Mouse (Mus musculus): ENCODE data around the gene AC140267.1. TPM values are rescaled to one million over a fixed set of nuclear protein-coding genes. Genes with fewer than 3 reads are reported as not detected.

AC140267.1 gene
- not detected in 2 replicates for polyA plus RNA-seq (2016; fragmentation: Nextera tagmentation; extraction: Ambion mirVana)

- no peak for ATAC-seq (ENCODE audit: low FRiP score)
- H3K9me3 ChIP-seq (replicated peaks) = no peaks in the 10 kb centered on the region
- peak within 1 kb of the TSS; percentile 89 for H3K4me3 ChIP-seq
- 0 out of 2 replicates have a peak within 1 kb of the TSS, but pooled peaks have one; percentile 76 for H3K27ac ChIP-seq
- H3K27me3 ChIP-seq = no peaks in the 10 kb centered on the region
- 92% methylated on average over 9 of the region's 9 CpGs for WGBS
- H3K36me3 ChIP-seq = peaks cover 40% of the 10 kb centered on the region
- peak within 1 kb of the TSS; percentile 88 for H3K9ac ChIP-seq
- H3K4me1 ChIP-seq = peaks cover 10% of the 10 kb centered on the region
- peak within 1 kb of the TSS; percentile 92 for H3K4me2 ChIP-seq (replicated peaks)
These were observed at the start of gene AC140267.1 for GRCm38 (mm10) chr15:80235535-80235934. Gene AC140267.1 (plus strand): TSS chr15:80235835.

DNA sequence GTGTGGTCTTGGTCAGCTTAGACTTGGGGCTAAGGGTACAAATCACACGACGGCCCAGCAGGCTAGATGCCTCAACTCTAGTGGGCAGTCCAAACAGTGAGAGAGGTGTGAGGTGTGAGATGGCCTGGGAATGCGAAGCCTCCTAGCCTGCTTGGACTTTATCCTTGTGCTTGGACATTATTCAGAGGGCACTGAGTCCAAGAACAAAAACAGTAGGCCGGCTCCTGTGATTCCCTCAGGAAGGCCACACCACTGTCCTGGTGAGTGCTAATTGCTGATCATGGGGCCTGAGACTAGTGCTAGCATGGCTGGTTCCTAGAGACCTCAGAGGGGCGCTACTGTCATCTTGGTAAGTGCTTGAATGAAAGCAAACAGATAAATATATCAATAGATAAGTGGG, 46.7 kb upstream of the AC140267.1 start:
- Histone ChIP-seq H3K9me3 (replicated peaks) (no peaks in the 10 kb centered on the region), H3K4me2 (replicated peaks) (no peak overlapping the region), H3K4me1 (peaks cover 14% of the 10 kb centered on the region), H3K27me3 (no peaks in the 10 kb centered on the region), H3K27ac (no peak overlapping the region), H3K36me3 (no peaks in the 10 kb centered on the region), H3K4me3 (no peak overlapping the region), H3K9ac (no peak overlapping the region)
- WGBS = 82% methylated on average over 5 of the region's 5 CpGs
- no peak for ATAC-seq (ENCODE audit: low FRiP score)

- Histone ChIP-seq H3K4me1 (peaks cover 18% of the 10 kb centered on the region), H3K36me3 (no peaks in the 10 kb centered on the region), H3K27ac (no peak overlapping the region), H3K9ac (no peak overlapping the region), H3K9me3 (replicated peaks) (no peaks in the 10 kb centered on the region), H3K4me3 (no peak overlapping the region), H3K27me3 (no peaks in the 10 kb centered on the region), H3K4me2 (replicated peaks) (no peak overlapping the region)
- ATAC-seq (ENCODE audit: low FRiP score) = no peak
- 67% methylated on average over 4 of the region's 4 CpGs for WGBS
These were observed 45.6 kb upstream of the AC140267.1 start for GRCm38 (mm10) chr15:80190075-80190474.

DNA sequence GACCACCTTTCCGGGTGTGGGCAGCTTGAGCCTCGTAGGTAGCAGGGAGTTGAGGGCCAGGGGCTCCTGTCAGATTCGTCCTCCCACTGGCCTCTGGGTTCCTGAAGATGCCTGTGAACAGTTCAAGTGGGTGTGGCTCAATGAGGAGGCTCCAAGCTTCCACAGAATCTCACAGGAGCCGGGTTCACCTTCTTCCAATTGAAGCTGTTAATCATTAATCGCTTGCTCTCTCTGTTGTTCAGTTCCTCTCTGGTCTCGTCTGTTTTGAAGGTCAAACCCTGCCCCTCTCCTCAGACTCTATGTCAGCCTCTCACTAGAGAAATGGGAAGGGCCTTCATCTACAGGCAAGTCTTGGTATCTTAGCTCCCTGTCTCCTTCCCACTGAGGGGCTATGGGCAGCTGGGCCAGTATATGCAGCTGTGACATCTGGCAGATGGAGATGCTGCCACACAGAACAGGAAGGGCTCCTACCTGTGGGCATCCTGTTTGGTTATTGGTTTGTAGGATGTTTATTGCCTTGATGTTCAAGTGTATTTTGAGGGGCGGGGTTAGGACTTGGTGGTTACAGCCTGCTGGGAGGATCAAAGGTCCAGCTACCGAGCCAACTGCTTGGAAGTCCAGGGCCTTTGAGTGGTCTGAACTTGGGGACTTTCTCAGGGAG, 43.9 kb upstream of the AC140267.1 start:
- H3K4me2 ChIP-seq (replicated peaks) = no peak overlapping the region
- H3K36me3 ChIP-seq = no peaks in the 10 kb centered on the region
- WGBS = 65% methylated on average over 8 of the region's 8 CpGs
- no peaks in the 10 kb centered on the region for H3K9me3 ChIP-seq (replicated peaks)
- no peak overlapping the region for H3K4me3 ChIP-seq
- ATAC-seq (ENCODE audit: low FRiP score) = no peak
- no peaks in the 10 kb centered on the region for H3K27me3 ChIP-seq
- peaks cover 18% of the 10 kb centered on the region for H3K4me1 ChIP-seq
- no peak overlapping the region for H3K27ac ChIP-seq
- no peak overlapping the region for H3K9ac ChIP-seq

DNA sequence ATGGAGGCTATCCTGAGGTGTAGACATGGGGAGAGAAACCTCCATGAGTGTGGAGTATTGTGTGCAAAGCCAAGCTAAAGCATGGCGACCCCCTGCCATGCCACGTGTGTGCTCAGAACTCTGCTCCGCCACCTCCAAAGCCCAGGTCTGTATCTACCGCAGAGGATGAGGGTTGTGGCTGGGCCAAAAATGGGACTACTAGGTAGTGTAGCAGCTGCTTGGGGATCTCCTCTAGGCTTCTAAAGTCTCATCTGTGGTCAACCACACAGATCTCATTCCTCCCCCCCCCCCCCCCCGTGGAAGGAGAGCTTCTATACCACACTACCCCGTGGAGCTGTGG, 43.4 kb upstream of the AC140267.1 start:
- H3K4me2 ChIP-seq (replicated peaks) = no peak overlapping the region
- no peaks in the 10 kb centered on the region for H3K27me3 ChIP-seq
- no peak overlapping the region for H3K9ac ChIP-seq
- ATAC-seq (ENCODE audit: low FRiP score) = no peak
- no peaks in the 10 kb centered on the region for H3K9me3 ChIP-seq (replicated peaks)
- peaks cover 18% of the 10 kb centered on the region for H3K4me1 ChIP-seq
- 82% methylated on average over 6 of the region's 6 CpGs for WGBS
- H3K36me3 ChIP-seq = no peaks in the 10 kb centered on the region
- H3K27ac ChIP-seq = no peak overlapping the region
- H3K4me3 ChIP-seq = no peak overlapping the region

DNA sequence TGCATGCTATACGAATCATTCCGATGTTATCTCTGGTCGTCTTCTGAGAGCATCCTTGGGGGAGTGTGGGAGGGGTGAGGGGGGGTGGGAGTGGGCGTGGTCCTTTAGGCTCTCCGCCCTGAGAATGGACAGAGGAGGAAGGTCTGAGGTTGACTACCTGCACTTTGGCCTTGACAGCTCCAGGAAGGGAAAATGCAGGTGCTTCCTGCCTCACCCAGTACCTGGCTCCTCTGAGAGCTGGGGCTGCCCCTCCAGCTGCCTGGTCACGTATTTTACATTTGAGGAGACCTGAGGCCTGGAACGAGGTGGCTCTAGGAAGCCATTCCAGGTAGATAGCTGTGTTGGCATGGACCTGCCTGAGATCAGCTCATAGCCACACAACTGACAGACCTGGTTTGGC, 42.8 kb upstream of the AC140267.1 start:
- no peak overlapping the region for H3K4me3 ChIP-seq
- H3K27ac ChIP-seq = no peak overlapping the region

GRCm38 (mm10) chr15:80199556-80199955, 36.1 kb upstream of the AC140267.1 start:
- no peaks in the 10 kb centered on the region; the same call in 1 of the 2 replicates for H3K4me1 ChIP-seq
- no peak overlapping the region for H3K4me2 ChIP-seq (replicated peaks)
- no peak overlapping the region for H3K9ac ChIP-seq
- no peak overlapping the region for H3K27ac ChIP-seq
- no peaks in the 10 kb centered on the region for H3K27me3 ChIP-seq
- no peaks in the 10 kb centered on the region for H3K9me3 ChIP-seq (replicated peaks)
- H3K4me3 ChIP-seq = no peak overlapping the region
- 52% methylated on average over 2 of the region's 2 CpGs for WGBS
- ATAC-seq (ENCODE audit: low FRiP score) = no peak
- no peaks in the 10 kb centered on the region for H3K36me3 ChIP-seq

More for the DNA sequence above, 42.8 kb upstream of the AC140267.1 start:
- H3K4me2 ChIP-seq (replicated peaks) = no peak overlapping the region
- no peaks in the 10 kb centered on the region for H3K9me3 ChIP-seq (replicated peaks)
- H3K4me1 ChIP-seq = peaks cover 18% of the 10 kb centered on the region
- no peaks in the 10 kb centered on the region for H3K27me3 ChIP-seq
- H3K36me3 ChIP-seq = no peaks in the 10 kb centered on the region
- WGBS = 84% methylated on average over 7 of the region's 7 CpGs
- no peak for ATAC-seq (ENCODE audit: low FRiP score)
- no peak overlapping the region for H3K9ac ChIP-seq

GRCm38 (mm10) chr15:80202111-80202775, 33.4 kb upstream of the AC140267.1 start:
- Histone ChIP-seq H3K9me3 (replicated peaks) (no peaks in the 10 kb centered on the region), H3K27ac (no peak overlapping the region), H3K36me3 (no peaks in the 10 kb centered on the region), H3K4me1 (no peaks in the 10 kb centered on the region; the same call in 1 of the 2 replicates), H3K4me3 (no peak overlapping the region), H3K4me2 (replicated peaks) (no peak overlapping the region), H3K9ac (no peak overlapping the region), H3K27me3 (no peaks in the 10 kb centered on the region)
- ATAC-seq (ENCODE audit: low FRiP score) = no peak
- WGBS = 88% methylated on average over 6 of the region's 6 CpGs

- no peak overlapping the region for H3K4me2 ChIP-seq (replicated peaks)
- H3K4me1 ChIP-seq = peaks cover 4% of the 10 kb centered on the region
- WGBS = 32% methylated on average over 4 of the region's 4 CpGs
- ATAC-seq (ENCODE audit: low FRiP score) = no peak
- H3K27me3 ChIP-seq = no peaks in the 10 kb centered on the region
- H3K4me3 ChIP-seq = no peak overlapping the region
- H3K27ac ChIP-seq = no peak overlapping the region
- H3K36me3 ChIP-seq = no peaks in the 10 kb centered on the region
- H3K9ac ChIP-seq = no peak overlapping the region
- H3K9me3 ChIP-seq (replicated peaks) = no peaks in the 10 kb centered on the region
These were observed 32.2 kb upstream of the AC140267.1 start for GRCm38 (mm10) chr15:80203406-80203805.

- Histone ChIP-seq H3K36me3 (peaks cover 4% of the 10 kb centered on the region), H3K27me3 (no peaks in the 10 kb centered on the region), H3K4me3 (no peak overlapping the region), H3K27ac (no peak overlapping the region), H3K9me3 (replicated peaks) (no peaks in the 10 kb centered on the region), H3K4me1 (peaks cover 6% of the 10 kb centered on the region), H3K4me2 (replicated peaks) (no peak overlapping the region), H3K9ac (no peak overlapping the region)
- 95% methylated on average over 3 of the region's 3 CpGs for WGBS
- ATAC-seq (ENCODE audit: low FRiP score) = no peak
These were observed 29.5 kb upstream of the AC140267.1 start for GRCm38 (mm10) chr15:80206057-80206565.

DNA sequence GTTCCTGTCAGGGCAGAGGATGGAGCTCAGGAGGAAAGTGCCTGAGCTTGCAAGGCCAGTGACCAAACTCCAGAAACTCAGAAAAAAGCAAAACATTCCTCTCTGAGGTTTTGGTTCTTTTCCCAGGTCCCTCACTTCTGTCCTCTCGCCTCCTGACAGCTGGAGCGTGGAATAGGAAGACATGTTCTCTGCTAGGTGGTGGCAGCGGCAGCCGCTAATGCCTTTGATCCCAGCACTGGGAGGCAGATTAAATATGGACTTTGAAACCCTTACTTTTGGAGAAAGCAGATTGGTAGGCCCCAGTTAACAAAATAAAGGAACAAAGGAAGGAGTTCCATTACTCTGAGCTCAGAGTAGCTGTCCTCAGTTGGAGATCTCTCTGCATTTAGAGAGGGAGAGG, 27.2 kb upstream of the AC140267.1 start:
- peaks cover 6% of the 10 kb centered on the region for H3K4me1 ChIP-seq
- H3K9ac ChIP-seq = no peak overlapping the region
- 23% methylated on average over 4 of the region's 4 CpGs for WGBS
- no peak overlapping the region for H3K4me3 ChIP-seq
- no peak overlapping the region for H3K27ac ChIP-seq
- H3K27me3 ChIP-seq = no peaks in the 10 kb centered on the region
- no peaks in the 10 kb centered on the region for H3K9me3 ChIP-seq (replicated peaks)
- ATAC-seq (ENCODE audit: low FRiP score) = no peak
- no peak overlapping the region for H3K4me2 ChIP-seq (replicated peaks)
- H3K36me3 ChIP-seq = peaks cover 26% of the 10 kb centered on the region

DNA sequence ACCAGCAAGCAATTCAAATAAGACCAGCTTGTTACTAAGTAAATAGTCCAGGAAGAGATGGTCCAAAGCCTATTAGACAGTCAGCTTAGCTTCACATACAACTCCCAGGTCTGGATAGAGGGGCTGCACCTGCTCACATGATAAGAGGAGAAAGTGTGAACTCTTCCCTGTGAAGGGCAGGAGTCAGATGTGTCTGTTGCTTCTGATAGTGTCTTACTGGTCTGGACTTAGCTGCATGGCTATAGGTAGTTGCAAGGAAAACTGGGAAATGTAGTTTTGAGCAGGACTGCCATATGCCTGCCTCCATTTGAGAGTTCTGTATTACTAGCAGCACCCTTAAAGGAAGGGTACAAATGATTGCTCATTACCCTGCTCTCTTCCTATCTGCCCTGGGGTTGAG, 21.9 kb upstream of the AC140267.1 start:
- no peak overlapping the region for H3K4me3 ChIP-seq
- peaks cover 34% of the 10 kb centered on the region for H3K36me3 ChIP-seq
- no peak for ATAC-seq (ENCODE audit: low FRiP score)
- H3K9ac ChIP-seq = no peak overlapping the region
- H3K27me3 ChIP-seq = no peaks in the 10 kb centered on the region
- H3K9me3 ChIP-seq (replicated peaks) = no peaks in the 10 kb centered on the region
- no peak overlapping the region for H3K4me2 ChIP-seq (replicated peaks)
- H3K4me1 ChIP-seq = no peaks in the 10 kb centered on the region
- H3K27ac ChIP-seq = no peak overlapping the region
